Mouse (Mus musculus) frontal cortex, postnatal 25 days (tissue): ENCODE results near the gene Frmd4a.
"Not testable (repeated sequence)": the region's sequence is repeated elsewhere in the genome, so short reads cannot be mapped to it uniquely, and the experiment has no call there.

Experiments
- DNase-seq, 2 experiments: peaks; one replicate each; pipeline ENCODE4 v3.0.0; 2022; ENCODE audit warnings: low spot score in 2 of 2

Gene Frmd4a

DNA sequence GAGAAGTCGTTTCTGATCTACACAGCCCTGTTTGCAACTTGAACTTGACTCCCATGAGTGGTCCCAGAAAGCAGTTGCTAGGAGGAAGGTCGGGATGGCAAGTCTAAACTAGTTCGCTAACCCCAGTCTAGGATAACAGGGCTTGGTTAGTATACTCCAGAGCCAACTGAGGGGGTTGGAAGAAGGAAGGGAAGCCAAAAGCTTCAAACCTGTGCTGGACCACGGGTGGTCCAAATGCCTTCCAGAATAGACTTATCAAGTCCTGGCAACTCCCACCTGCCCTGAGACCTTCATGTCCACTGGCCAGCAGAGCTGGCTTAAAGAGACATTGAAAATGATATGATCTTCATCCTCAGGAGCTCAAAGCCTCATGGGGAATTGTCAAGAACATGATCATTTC lies 318.4 kb downstream of the Frmd4a start:
- DNase-seq = no peak

GRCm38 (mm10) chr2:4338290-4338689 lies 320.8 kb downstream of the Frmd4a start:
- not testable (repeated sequence) for DNase-seq

DNA sequence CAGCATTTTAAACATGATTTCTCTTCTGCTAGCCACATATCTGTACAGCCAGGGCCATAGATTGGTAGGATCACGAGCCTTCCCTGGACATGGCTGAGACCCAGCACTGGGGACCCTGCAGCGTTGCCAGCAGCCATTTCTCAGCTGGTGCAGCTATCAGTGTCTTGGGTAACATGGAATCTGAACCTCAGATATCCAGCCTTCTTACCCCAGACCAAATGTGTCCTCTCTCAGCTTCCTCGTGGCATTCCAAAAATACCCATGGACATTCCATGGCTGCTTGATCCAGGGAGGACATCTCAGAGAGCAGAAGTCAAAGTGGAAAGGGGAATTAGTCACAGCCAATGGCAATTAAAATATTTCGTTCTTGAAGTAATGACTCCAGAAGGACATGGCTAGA lies 321.6 kb downstream of the Frmd4a start:
- DNase-seq = no peak

GRCm38 (mm10) chr2:4339530-4340218 lies 322.2 kb downstream of the Frmd4a start:
- no peak for DNase-seq

GRCm38 (mm10) chr2:4340378-4340777 lies 322.9 kb downstream of the Frmd4a start:
- no peak for DNase-seq

DNA sequence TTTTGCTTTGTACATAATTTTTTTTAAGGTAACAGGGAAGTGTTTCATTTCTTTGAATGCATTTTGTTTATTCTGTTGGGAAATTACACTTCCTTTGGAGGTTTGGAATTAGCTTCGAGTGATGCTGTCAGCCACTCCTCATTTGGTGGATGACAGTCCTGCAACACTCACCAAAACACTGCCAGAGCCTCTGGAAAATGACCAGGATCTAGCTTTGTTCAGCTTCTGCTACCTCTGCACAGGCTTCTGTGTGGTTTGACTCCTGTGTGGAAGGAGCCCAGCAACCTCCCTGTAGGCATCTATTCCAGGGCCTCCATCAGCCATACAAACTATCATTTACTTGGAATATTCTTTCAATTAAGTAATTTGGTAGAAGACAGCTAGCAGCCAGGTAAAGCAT lies 323.6 kb downstream of the Frmd4a start:
- no peak for DNase-seq

DNA sequence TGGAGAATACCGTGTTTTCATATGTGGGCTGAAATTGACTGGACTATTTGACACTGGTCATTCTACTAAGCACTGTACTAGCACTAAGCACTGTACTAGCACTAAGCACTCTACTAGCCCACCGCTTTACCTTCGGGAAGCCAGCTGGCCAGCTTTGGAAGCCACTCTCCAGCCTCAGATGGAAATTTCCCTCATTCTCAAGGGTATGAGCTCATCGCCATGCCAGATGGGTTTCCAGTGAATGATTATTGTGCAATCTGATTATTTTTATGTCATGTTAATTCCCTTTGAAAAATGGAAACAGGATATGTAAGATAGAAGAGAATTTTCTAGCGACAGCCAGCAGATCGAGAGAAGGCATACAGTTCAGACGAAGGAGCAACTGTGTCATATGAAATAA lies 324.5 kb downstream of the Frmd4a start:
- DNase-seq = no peak

DNA sequence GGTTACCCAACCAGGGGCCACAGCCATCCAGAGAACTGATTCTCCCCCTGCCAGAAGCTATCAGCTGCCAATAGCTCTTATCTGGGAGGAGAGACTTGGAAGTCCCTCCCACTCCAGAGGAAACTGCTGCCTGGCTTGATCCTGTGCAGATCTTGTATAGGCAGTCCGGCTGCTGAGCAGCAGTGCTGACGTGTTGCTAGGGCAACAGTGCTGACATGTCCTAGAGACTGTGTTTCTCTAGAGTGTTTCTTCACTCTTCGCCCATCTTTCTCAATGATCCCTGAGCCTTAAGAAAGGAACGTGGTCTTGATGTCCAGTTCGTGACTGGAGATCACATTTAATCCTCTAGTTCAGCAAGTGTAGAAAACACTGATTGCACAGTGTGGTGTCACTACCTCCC lies 326.9 kb downstream of the Frmd4a start:
- DNase-seq = no peak

DNA sequence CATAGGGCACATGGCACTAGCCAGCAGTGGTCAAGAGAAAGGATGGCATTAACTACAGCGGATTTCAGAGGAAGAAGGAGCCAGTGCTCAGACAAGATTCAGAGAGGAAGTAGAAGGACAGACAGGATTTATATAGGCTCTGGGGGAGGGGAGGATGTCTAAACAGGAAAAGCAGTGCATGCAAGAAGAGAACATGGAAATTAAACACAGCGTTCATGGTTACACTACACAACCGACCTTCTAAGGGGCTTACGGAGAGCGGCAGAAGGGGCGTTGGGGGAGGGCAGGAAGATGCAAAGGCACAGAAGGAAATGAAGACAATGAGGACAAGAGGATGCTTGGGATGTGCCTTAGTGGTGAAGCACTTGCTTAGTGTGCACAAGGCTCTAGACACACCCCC lies 328.7 kb downstream of the Frmd4a start:
- no peak for DNase-seq

- no peak for DNase-seq
These were observed 329.4 kb downstream of the Frmd4a start for GRCm38 (mm10) chr2:4346953-4347352.

- no peak for DNase-seq
These were observed 330.3 kb downstream of the Frmd4a start for GRCm38 (mm10) chr2:4347782-4348181.

DNA sequence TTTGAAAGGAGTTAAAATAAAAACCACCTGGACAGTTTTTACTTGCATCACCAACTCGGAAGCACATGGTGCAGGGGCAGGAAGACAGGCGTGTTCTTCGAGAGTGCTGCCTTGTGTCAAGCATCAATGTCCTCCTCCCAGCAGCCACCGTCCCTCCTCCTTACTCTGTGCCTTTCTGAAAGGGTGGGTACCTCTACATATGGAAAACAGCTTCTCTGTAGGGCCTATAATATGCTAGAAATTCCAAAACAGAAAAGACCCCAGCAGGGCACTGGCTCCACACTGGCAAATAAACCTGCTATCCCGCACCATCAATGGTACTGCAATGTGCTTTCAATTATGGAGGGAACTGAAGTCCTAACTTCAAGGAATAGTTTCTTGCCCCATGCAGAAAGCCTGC lies 331.0 kb downstream of the Frmd4a start:
- no peak for DNase-seq

GRCm38 (mm10) chr2:4356812-4357384 lies 339.4 kb downstream of the Frmd4a start:
- DNase-seq = no peak

DNA sequence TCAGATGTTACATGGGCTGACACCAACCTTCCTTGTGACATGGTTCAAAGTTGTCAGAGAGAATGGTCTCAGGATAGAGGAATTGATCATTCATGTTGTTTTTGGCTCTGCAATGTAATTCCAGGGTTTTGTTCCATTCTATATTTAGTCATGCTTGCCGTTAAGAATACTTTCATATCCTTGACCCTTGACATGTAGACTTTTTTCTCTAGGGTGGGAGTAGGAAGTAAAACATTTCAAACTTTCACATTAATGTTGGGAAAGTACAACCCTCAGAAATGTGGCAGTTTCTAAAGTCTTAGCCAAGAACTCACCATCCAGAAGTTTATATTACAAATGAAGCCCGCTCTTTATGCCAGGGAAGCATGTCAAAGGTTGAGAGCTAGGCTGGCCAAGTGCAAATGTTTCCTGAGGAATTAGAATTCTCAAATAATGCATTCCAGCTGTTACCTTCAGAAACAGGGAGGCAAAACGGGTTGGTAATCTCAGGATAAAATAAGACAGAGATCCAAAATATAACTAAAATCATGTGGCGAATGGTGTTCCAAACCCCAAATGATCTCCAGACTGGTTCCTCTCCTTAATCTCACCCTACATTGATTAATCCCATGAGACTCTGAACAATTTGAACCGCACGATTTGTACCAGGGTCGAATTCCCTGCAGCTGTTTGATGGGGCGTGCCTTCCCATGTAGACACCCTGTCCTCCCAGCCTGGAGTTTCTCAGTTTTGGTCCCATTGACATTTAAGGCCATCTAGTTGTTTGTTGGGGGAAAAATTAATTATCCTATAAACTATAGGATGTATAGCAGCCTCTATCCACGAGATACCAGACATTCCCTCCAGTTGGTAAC lies 344.7 kb downstream of the Frmd4a start:
- DNase-seq = no peak

DNA sequence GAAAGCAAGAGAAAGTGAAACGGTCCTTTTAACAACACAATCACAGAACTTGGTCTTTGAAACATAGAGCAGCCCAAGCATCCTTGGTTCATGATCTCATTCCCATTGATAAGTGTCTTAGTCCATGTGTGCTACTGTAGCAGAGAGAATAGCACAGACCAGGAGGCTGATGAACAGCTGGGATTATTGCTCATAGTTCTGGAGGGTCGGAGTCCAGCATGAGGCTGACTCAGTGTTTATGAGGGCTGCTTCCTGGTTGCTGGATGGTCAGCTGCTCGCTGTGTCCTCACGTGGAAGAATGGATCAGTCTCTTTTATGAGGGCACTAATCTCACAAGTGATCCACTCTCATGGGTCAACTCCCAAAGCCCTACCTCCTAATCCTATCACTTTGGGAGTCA lies 347.4 kb downstream of the Frmd4a start:
- no peak for DNase-seq

- DNase-seq = no peak
These were observed 351.0 kb downstream of the Frmd4a start for GRCm38 (mm10) chr2:4368544-4368943.

DNA sequence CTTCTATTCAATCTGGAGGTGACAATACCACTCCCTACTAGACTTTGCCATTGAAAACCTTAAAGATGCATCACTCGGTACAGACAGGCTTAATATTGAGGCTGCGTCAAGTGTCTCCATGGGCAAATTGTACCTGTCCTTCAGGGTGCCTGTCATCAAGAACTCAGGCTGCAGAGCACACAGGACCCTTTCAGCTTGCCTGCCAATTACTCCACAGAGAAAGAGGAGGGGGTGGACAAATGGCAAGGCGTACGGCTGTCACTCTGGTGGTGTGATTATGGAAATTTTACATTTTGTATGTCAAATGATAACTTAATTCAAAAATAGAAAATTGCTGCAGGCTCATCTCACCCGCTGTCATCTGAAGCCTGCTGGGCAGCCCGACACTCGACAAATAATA lies 353.0 kb downstream of the Frmd4a start:
- no peak for DNase-seq

DNA sequence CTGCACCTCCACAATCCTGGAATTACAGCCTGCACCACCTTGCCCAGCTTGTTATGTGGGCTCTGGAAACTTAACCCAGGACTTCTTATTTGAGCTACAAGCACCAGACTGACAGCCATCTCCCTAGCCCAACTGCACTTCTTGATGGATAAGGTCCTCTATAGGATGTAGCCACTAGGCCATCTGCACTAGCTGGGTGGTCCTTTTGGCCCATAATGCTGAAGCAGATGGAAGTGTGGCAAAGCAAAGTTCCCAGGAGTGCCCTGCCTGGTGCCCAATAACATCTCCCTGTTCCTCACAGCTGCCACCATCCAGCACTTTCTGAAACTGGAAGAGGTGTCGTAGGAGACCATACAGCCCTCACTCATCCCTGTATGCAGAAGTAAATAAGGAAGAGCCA lies 353.8 kb downstream of the Frmd4a start:
- DNase-seq = no peak

- DNase-seq = no peak
These were observed 361.3 kb downstream of the Frmd4a start for GRCm38 (mm10) chr2:4378844-4379243.

DNA sequence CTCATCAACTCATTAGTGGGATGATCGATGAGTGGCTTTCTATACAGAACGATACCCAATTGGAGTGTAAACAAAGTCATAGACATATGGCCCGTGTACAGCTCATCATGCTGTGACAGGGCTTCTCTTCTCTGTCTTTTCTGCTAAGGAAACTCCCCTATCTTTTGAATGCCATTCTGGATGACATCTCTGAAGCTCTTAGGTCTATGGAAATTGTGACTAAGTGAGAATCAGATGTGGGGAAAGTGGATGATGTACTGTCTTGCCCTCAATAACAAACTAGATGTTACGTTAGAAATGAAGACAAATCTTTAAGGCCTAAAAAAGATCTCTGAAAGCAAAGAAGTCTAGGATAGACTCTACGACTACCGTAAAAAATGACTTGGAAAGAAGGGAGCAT lies 362.9 kb downstream of the Frmd4a start:
- DNase-seq = no peak

DNA sequence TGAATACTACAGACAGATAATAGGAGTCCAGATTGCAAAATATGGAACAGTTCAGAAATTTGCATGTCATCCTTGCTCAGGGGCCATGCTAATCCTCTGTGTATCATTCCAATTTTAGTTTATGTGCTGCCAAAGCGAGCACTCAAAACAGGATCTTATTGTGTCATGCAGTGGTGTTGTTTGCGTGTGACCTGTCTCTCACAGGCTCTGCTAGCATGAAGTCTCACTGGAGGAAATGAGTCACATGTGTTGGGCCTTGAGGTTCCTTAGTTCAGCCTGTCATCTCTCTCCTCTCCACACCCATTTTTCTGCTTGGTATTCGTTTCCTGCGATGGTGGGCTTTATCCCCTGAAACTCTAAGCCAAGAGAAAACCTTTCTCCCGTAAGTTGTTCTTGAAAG lies 363.4 kb downstream of the Frmd4a start:
- no peak for DNase-seq

GRCm38 (mm10) chr2:4386468-4386867 lies 369.0 kb downstream of the Frmd4a start:
- no peak for DNase-seq

DNA sequence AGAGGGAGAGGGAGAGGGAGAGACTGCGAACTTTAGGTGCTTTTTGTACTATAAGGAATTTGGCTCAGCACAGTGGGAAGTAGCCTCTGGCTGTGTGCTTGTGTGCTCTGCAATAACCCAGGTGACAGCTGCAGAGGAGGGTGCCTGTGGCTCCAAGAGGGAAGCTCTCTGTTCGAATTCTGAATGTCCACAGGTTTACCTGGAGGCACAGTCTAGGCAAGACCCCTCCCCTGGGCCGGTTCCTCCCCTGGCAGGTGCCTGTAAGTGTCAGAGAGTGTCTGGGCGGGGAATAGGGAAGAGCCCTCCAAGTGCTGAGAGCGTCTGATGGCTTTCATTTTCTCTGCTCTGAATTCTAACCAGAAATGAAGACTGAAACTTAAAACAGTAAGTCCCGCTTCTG lies 371.8 kb downstream of the Frmd4a start:
- no peak for DNase-seq
